Mouse (Mus musculus): ENCODE data around the gene Ywhag. TPM values are rescaled to one million over a fixed set of nuclear protein-coding genes. Genes with fewer than 3 reads are reported as not detected.

The Ywhag gene
- polyA plus RNA-seq, 1 experiment from 2014 or later: 84.8 TPM

- no peak for ATAC-seq (ENCODE audit: insufficient number of reproducible peaks, insufficient read depth, low FRiP score, low read depth)
- no peak overlapping the region for H3K27ac ChIP-seq (replicated peaks in 1 of 2; ENCODE audit: control insufficient read depth in 1 of 2, insufficient read depth in 1 of 2, low read depth in 2 of 2, low read length in 2 of 2)
- peaks cover 27 to 48% of the 10 kb centered on the region in 2 experiments for H3K4me1 ChIP-seq (ENCODE audit: control insufficient read depth in 2 of 2, insufficient read depth in 2 of 2, low read length in 2 of 2)
- 81% methylated on average over 11 of the region's 11 CpGs for WGBS
- no peak overlapping the region for H3K4me3 ChIP-seq (ENCODE audit: control insufficient read depth in 1 of 2, insufficient read depth in 1 of 2, low read depth in 1 of 2, low read length in 2 of 2)
- H3K9ac ChIP-seq (ENCODE audit: low read length): no peak overlapping the region
- H3K4me2 ChIP-seq (ENCODE audit: low read length): no peak overlapping the region
- H3K36me3 ChIP-seq (ENCODE audit: control insufficient read depth, insufficient read depth, low read length): peaks cover 65% of the 10 kb centered on the region
- no peaks in the 10 kb centered on the region for H3K9me3 ChIP-seq (ENCODE audit: control insufficient read depth, low read length)
- no peaks in the 10 kb centered on the region for H3K27me3 ChIP-seq (ENCODE audit: control insufficient read depth, insufficient read depth, low read length)
Observed at GRCm38 (mm10) chr5:135911633-135912220, 22.7 kb downstream of the Ywhag start.

GRCm38 (mm10) chr5:135910813-135911212, 23.6 kb downstream of the Ywhag start:
- ATAC-seq (ENCODE audit: insufficient number of reproducible peaks, insufficient read depth, low FRiP score, low read depth): no peak
- H3K4me3 ChIP-seq (ENCODE audit: control insufficient read depth in 1 of 2, insufficient read depth in 1 of 2, low read depth in 1 of 2, low read length in 2 of 2): no peak overlapping the region
- no peaks in the 10 kb centered on the region for H3K9me3 ChIP-seq (ENCODE audit: control insufficient read depth, low read length)
- H3K4me1 ChIP-seq (ENCODE audit: control insufficient read depth in 2 of 2, insufficient read depth in 2 of 2, low read length in 2 of 2): peaks cover 24 to 42% of the 10 kb centered on the region in 2 experiments
- peaks cover 66% of the 10 kb centered on the region for H3K36me3 ChIP-seq (ENCODE audit: control insufficient read depth, insufficient read depth, low read length)
- 90% methylated on average over 25 of the region's 25 CpGs for WGBS
- H3K27me3 ChIP-seq (ENCODE audit: control insufficient read depth, insufficient read depth, low read length): no peaks in the 10 kb centered on the region
- H3K9ac ChIP-seq (ENCODE audit: low read length): no peak overlapping the region
- no peak overlapping the region for H3K4me2 ChIP-seq (ENCODE audit: low read length)
- no peak overlapping the region for H3K27ac ChIP-seq (replicated peaks in 1 of 2; ENCODE audit: control insufficient read depth in 1 of 2, insufficient read depth in 1 of 2, low read depth in 2 of 2, low read length in 2 of 2)

DNA sequence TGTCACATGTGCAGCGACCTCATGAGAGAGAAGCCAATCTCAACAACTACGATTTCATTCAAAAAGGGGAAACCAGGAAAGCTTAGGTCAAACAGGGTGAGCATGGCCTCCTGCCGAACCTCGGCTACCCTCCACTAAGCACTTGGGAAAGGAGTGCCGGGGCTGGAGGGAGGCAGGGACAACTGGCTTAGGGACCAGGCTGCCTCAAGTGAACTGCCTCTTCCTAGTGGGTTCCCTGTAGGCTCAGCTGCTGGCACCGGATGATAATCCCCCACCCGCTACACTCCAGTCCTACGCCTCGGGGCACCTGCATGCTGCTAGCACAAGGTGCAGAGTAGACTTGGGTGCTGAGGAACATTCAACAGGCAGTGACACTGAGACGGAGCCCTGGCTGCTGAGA, 24.8 kb downstream of the Ywhag start:
- Histone ChIP-seq H3K27me3 (ENCODE audit: control insufficient read depth, insufficient read depth, low read length) (no peaks in the 10 kb centered on the region), H3K36me3 (ENCODE audit: control insufficient read depth, insufficient read depth, low read length) (peaks cover 70% of the 10 kb centered on the region), H3K27ac (replicated peaks in 1 of 2; ENCODE audit: control insufficient read depth in 1 of 2, insufficient read depth in 1 of 2, low read depth in 2 of 2, low read length in 2 of 2) (no peak overlapping the region), H3K4me1 (ENCODE audit: control insufficient read depth in 2 of 2, insufficient read depth in 2 of 2, low read length in 2 of 2) (peaks cover 25 to 37% of the 10 kb centered on the region in 2 experiments), H3K4me2 (ENCODE audit: low read length) (no peak overlapping the region), H3K9ac (ENCODE audit: low read length) (no peak overlapping the region), H3K9me3 (ENCODE audit: control insufficient read depth, low read length) (no peaks in the 10 kb centered on the region), H3K4me3 (ENCODE audit: control insufficient read depth in 1 of 2, insufficient read depth in 1 of 2, low read depth in 1 of 2, low read length in 2 of 2) (no peak overlapping the region)
- no peak for ATAC-seq (ENCODE audit: insufficient number of reproducible peaks, insufficient read depth, low FRiP score, low read depth)
- 89% methylated on average over 10 of the region's 10 CpGs for WGBS

GRCm38 (mm10) chr5:135908989-135909388, 25.4 kb downstream of the Ywhag start:
- Histone ChIP-seq H3K36me3 (ENCODE audit: control insufficient read depth, insufficient read depth, low read length) (peaks cover 72% of the 10 kb centered on the region), H3K9ac (ENCODE audit: low read length) (no peak overlapping the region), H3K4me1 (ENCODE audit: control insufficient read depth in 2 of 2, insufficient read depth in 2 of 2, low read length in 2 of 2) (peaks cover 21 to 35% of the 10 kb centered on the region in 2 experiments), H3K9me3 (ENCODE audit: control insufficient read depth, low read length) (no peaks in the 10 kb centered on the region), H3K4me3 (ENCODE audit: control insufficient read depth in 1 of 2, insufficient read depth in 1 of 2, low read depth in 1 of 2, low read length in 2 of 2) (no peak overlapping the region), H3K27ac (replicated peaks in 1 of 2; ENCODE audit: control insufficient read depth in 1 of 2, insufficient read depth in 1 of 2, low read depth in 2 of 2, low read length in 2 of 2) (no peak overlapping the region), H3K4me2 (ENCODE audit: low read length) (no peak overlapping the region), H3K27me3 (ENCODE audit: control insufficient read depth, insufficient read depth, low read length) (no peaks in the 10 kb centered on the region)
- ATAC-seq (ENCODE audit: insufficient number of reproducible peaks, insufficient read depth, low FRiP score, low read depth): no peak
- 89% methylated on average over 16 of the region's 16 CpGs for WGBS

DNA sequence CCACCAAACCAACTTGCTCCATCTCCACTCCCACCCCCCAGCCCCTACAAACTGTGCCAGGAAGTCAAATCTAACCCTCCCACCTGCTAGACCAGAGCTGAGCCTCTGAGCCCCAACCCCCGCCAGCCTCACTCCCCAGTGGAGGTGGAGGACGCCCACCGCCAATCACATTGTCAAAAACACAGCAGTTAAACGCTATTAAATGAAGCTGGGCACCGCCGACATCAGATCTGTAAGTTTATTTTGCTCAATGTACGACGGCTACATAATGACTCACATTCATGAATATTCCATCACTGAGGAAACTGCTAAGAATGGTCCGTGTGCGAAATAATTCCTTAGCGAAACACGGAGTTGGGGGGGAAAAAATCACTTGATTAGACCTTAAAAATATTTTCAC, 26.2 kb downstream of the Ywhag start:
- WGBS: 86% methylated on average over 12 of the region's 12 CpGs
- no peak overlapping the region for H3K27ac ChIP-seq (replicated peaks in 1 of 2; ENCODE audit: control insufficient read depth in 1 of 2, insufficient read depth in 1 of 2, low read depth in 2 of 2, low read length in 2 of 2)
- no peaks in the 10 kb centered on the region for H3K9me3 ChIP-seq (ENCODE audit: control insufficient read depth, low read length)
- no peak overlapping the region for H3K9ac ChIP-seq (ENCODE audit: low read length)
- H3K27me3 ChIP-seq (ENCODE audit: control insufficient read depth, insufficient read depth, low read length): no peaks in the 10 kb centered on the region
- peaks cover 65% of the 10 kb centered on the region for H3K36me3 ChIP-seq (ENCODE audit: control insufficient read depth, insufficient read depth, low read length)
- no peak for ATAC-seq (ENCODE audit: insufficient number of reproducible peaks, insufficient read depth, low FRiP score, low read depth)
- H3K4me1 ChIP-seq (ENCODE audit: control insufficient read depth in 2 of 2, insufficient read depth in 2 of 2, low read length in 2 of 2): peaks cover 14 to 30% of the 10 kb centered on the region in 2 experiments
- H3K4me2 ChIP-seq (ENCODE audit: low read length): no peak overlapping the region
- no peak overlapping the region for H3K4me3 ChIP-seq (ENCODE audit: control insufficient read depth in 1 of 2, insufficient read depth in 1 of 2, low read depth in 1 of 2, low read length in 2 of 2)

DNA sequence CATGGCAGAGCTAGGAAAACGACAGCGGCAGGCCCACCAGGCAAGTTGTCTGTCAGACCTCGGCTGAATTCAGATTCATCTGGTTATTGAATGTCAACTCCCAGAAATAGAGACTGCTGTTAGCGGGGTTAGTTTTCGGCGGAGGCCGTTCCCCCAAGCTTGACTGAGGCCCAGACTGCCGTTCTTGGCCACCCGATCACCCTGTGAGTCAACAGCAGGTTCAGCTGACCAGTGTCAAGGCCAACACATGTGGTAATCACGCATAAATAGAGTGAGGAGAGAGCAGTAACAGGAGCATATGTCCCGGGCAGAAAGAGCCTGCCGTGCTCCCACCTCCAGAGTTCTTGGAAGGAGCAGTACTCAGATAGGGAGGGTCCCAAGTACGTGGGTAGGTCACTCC, 27.2 kb downstream of the Ywhag start:
- Histone ChIP-seq H3K36me3 (ENCODE audit: control insufficient read depth, insufficient read depth, low read length) (peaks cover 62% of the 10 kb centered on the region), H3K4me3 (ENCODE audit: control insufficient read depth in 1 of 2, insufficient read depth in 1 of 2, low read depth in 1 of 2, low read length in 2 of 2) (no peak overlapping the region), H3K4me1 (ENCODE audit: control insufficient read depth in 2 of 2, insufficient read depth in 2 of 2, low read length in 2 of 2) (peaks cover 12 to 23% of the 10 kb centered on the region in 2 experiments), H3K27ac (replicated peaks in 1 of 2; ENCODE audit: control insufficient read depth in 1 of 2, insufficient read depth in 1 of 2, low read depth in 2 of 2, low read length in 2 of 2) (peak overlapping the region in 1 of 2 experiments; percentile 37; a peak in 1 of 4 replicates), H3K9ac (ENCODE audit: low read length) (no peak overlapping the region), H3K27me3 (ENCODE audit: control insufficient read depth, insufficient read depth, low read length) (no peaks in the 10 kb centered on the region), H3K9me3 (ENCODE audit: control insufficient read depth, low read length) (no peaks in the 10 kb centered on the region), H3K4me2 (ENCODE audit: low read length) (no peak overlapping the region)
- 75% methylated on average over 13 of the region's 13 CpGs for WGBS
- ATAC-seq (ENCODE audit: insufficient number of reproducible peaks, insufficient read depth, low FRiP score, low read depth): no peak

- Histone ChIP-seq H3K4me3 (ENCODE audit: control insufficient read depth in 1 of 2, insufficient read depth in 1 of 2, low read depth in 1 of 2, low read length in 2 of 2) (no peak overlapping the region), H3K4me1 (ENCODE audit: control insufficient read depth in 2 of 2, insufficient read depth in 2 of 2, low read length in 2 of 2) (peaks cover 12 to 22% of the 10 kb centered on the region in 2 experiments), H3K27me3 (ENCODE audit: control insufficient read depth, insufficient read depth, low read length) (no peaks in the 10 kb centered on the region), H3K27ac (replicated peaks in 1 of 2; ENCODE audit: control insufficient read depth in 1 of 2, insufficient read depth in 1 of 2, low read depth in 2 of 2, low read length in 2 of 2) (peak overlapping the region in 1 of 2 experiments; percentile 37; a peak in 1 of 4 replicates), H3K9ac (ENCODE audit: low read length) (no peak overlapping the region), H3K9me3 (ENCODE audit: control insufficient read depth, low read length) (no peaks in the 10 kb centered on the region), H3K36me3 (ENCODE audit: control insufficient read depth, insufficient read depth, low read length) (peaks cover 60% of the 10 kb centered on the region), H3K4me2 (ENCODE audit: low read length) (no peak overlapping the region)
- 79% methylated on average over 4 of the region's 4 CpGs for WGBS
- no peak for ATAC-seq (ENCODE audit: insufficient number of reproducible peaks, insufficient read depth, low FRiP score, low read depth)
Observed at GRCm38 (mm10) chr5:135906846-135907245, 27.6 kb downstream of the Ywhag start.
